Mouse (Mus musculus) limb, embryonic 14.5 days (tissue): ENCODE results near the gene Caly. TPM values are rescaled to one million over a fixed set of nuclear protein-coding genes. Genes with fewer than 3 reads are reported as not detected.

Source experiments
- ATAC-seq: fragments of 200-750 bp; cut with Nextera tagmentation; 2 replicates; pipeline ENCODE4 v1.8.0; 2017; ENCODE audit warnings: low read depth, moderate number of reproducible peaks, moderate TSS enrichment; ENCODE audit not compliant: low FRiP score
- DNase-seq: peaks from one replicate; pipeline ENCODE4 v3.0.0-alpha.2; 2015; ENCODE audit warnings: low spot score
- H3K27ac ChIP-seq: fragments of 300-500 bp; sonication (generic); replicated peaks from 2 replicates; pipeline ENCODE4 v1.5.1; 2014; ENCODE audit warnings: low read depth, mild to moderate bottlenecking, low read length, moderate library complexity, mixed read lengths
- H3K27me3 ChIP-seq: fragments of 300-500 bp; sonication (generic); 2 replicates; pipeline ENCODE4 v1.6.1; 2014; ENCODE audit warnings: low read length, mixed read lengths; ENCODE audit not compliant: control insufficient read depth, insufficient read depth
- H3K36me3 ChIP-seq: fragments of 300-500 bp; sonication (generic); 2 replicates; pipeline ENCODE4 v1.6.1; 2014; ENCODE audit warnings: mild to moderate bottlenecking, low read length, moderate library complexity, mixed read lengths; ENCODE audit not compliant: control insufficient read depth, insufficient read depth
- H3K4me1 ChIP-seq: fragments of 300-500 bp; sonication (generic); 2 replicates; pipeline ENCODE4 v1.6.1; 2014; ENCODE audit warnings: antibody characterized with exemption, low read length, mixed read lengths; ENCODE audit not compliant: control insufficient read depth, insufficient read depth
- H3K4me2 ChIP-seq: fragments of 300-500 bp; sonication (generic); replicated peaks from 2 replicates; pipeline ENCODE4 v1.6.1; 2014; ENCODE audit warnings: low read depth, mild to moderate bottlenecking, low read length, moderate library complexity; ENCODE audit not compliant: severe bottlenecking
- H3K4me3 ChIP-seq: fragments of 300-500 bp; sonication (generic); replicated peaks from 2 replicates; pipeline ENCODE4 v1.5.1; 2014; ENCODE audit warnings: low read length
- H3K9ac ChIP-seq: fragments of 300-500 bp; sonication (generic); 2 replicates; pipeline ENCODE4 v1.6.1; 2014; ENCODE audit warnings: mild to moderate bottlenecking, low read depth, low read length, moderate library complexity; ENCODE audit not compliant: severe bottlenecking
- H3K9me3 ChIP-seq: fragments of 300-500 bp; sonication (generic); 2 replicates; pipeline ENCODE4 v1.6.1; 2016; ENCODE audit warnings: low read length; ENCODE audit not compliant: control insufficient read depth
- POLR2A ChIP-seq: fragments of 200-500 bp; IDR thresholded peaks from 2 replicates; pipeline ENCODE4 v1.8.0; 2012; ENCODE audit warnings: inconsistent platforms, mild to moderate bottlenecking, moderate library complexity, borderline replicate concordance; ENCODE audit not compliant: insufficient read depth, insufficient read length; ENCODE audit errors: extremely low read depth
- WGBS: fragments of 180-500 bp; shearing (Covaris S2); extraction: QIAGEN DNeasy Blood & Tissue Kit; methylation state at CpG from one replicate; pipeline ENCODE4 v1.1.7; 2014; 5-methylcytosine and 5-hydroxymethylcytosine counted together
- polyA plus RNA-seq, 2 experiments: library from polyadenylated mRNA; depleted of rRNA in 1 of 2; stranded (reverse) in 1 of 2; unstranded in 1 of 2; fragments of >200 nt; fragmentation: Nextera tagmentation in 1 of 2; extraction: Ambion mirVana in 1 of 2; gene quantifications; 2 replicates each; pipeline versions ENCODE4 v1.2.1 to v1.2.3; 2012 to 2014

Gene Caly
- polyA plus RNA-seq, 2 experiments = 0.65 to 0.77 TPM

DNA sequence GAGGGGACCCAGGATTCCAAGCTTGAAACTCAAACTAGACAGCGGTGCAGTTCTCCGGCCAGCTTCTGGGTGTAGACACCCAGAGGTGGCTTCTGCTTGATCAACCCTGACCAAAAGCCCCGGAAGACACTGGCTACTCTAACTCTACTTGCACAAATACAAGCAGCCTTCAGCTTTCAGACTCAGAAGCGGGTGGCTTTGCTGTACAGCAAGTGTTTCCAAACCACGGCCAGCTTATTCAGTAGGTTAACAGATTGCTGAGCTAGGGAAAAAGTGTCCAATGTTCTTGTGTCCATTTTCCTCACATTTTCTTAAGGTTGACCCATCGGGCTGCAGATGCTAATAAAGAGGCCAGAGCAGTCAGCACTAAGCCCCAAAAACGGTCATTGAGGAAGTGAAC lies 23.8 kb downstream of the Caly start:
- TF ChIP-seq POLR2A = no peak

GRCm38 (mm10) chr7:140057413-140058407 lies 24.6 kb downstream of the Caly start:
- Histone ChIP-seq H3K4me2 (peak overlapping the region; percentile 86), H3K27ac (no peak overlapping the region), H3K4me1 (0 out of 2 replicates have a peak, but pooled peaks cover 14% of the 10 kb centered on the region), H3K9me3 (no peaks in the 10 kb centered on the region), H3K4me3 (peak overlapping the region; percentile 48), H3K9ac (peak overlapping the region; percentile 61), H3K27me3 (peaks cover 67% of the 10 kb centered on the region), H3K36me3 (no peaks in the 10 kb centered on the region)
- ATAC-seq (peak; percentile 49), DNase-seq (no peak)
- no peak for TF ChIP-seq POLR2A
- WGBS = 4% methylated on average over 52 of the region's 53 CpGs

More for the DNA sequence above, 23.8 kb downstream of the Caly start:
- H3K27ac ChIP-seq = no peak overlapping the region
- DNase-seq (no peak), ATAC-seq (no peak)
- peaks cover 71% of the 10 kb centered on the region for H3K27me3 ChIP-seq
- no peaks in the 10 kb centered on the region for H3K9me3 ChIP-seq
- H3K4me3 ChIP-seq = peak overlapping the region; percentile 48
- H3K36me3 ChIP-seq = no peaks in the 10 kb centered on the region
- H3K4me1 ChIP-seq = 0 out of 2 replicates have a peak, but pooled peaks cover 14% of the 10 kb centered on the region
- peak overlapping the region; percentile 86 for H3K4me2 ChIP-seq
- 22% methylated on average over 7 of the region's 7 CpGs for WGBS
- peak overlapping the region; percentile 61 for H3K9ac ChIP-seq

GRCm38 (mm10) chr7:140054124-140054523 lies 28.2 kb downstream of the Caly start:
- no peak for TF ChIP-seq POLR2A
- Histone ChIP-seq H3K4me3 (no peak overlapping the region), H3K9ac (no peak overlapping the region), H3K27ac (no peak overlapping the region), H3K36me3 (no peaks in the 10 kb centered on the region), H3K4me2 (no peak overlapping the region), H3K9me3 (no peaks in the 10 kb centered on the region), H3K4me1 (peaks cover 18% of the 10 kb centered on the region), H3K27me3 (peaks cover 67% of the 10 kb centered on the region)
- 77% methylated on average over 4 of the region's 4 CpGs for WGBS
- ATAC-seq (no peak), DNase-seq (no peak)

DNA sequence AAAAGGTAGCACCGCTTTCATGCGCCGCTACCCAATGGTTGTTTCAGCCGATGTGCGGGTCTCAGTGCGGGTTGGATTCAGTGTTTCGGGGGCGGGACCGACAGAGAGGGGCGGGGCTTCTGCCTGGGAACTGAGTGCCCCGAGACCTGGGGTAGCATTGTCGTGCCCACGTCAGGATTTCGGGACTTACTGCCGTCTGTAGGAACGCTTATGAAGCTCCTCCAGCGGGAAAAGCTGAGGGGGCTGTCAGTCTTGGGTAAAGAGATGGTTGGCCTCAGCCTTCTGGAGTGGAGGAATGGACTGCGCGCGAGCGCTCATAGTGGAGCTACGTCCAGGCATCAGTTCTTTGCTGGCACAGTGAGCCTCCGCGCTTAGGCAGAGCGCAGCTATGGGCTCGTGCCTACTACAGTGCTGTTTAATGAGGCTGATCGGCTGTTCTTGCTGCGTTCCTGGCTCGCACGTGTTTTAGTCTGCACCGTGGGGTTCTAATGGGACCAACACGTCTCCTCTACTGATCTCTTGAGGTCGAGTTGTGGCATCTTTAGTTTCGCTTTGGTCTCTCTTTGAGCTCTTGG lies 33.1 kb downstream of the Caly start:
- no peak overlapping the region for H3K9ac ChIP-seq

GRCm38 (mm10) chr7:140048361-140049114 lies 33.8 kb downstream of the Caly start, which contains the start of gene Msx3:
Msx3 (minus strand) TSS chr7:140049089.
- peak within 1 kb of the TSS; percentile 61 for H3K4me2 ChIP-seq
- H3K4me3 ChIP-seq = peak within 1 kb of the TSS; percentile 41
- peaks cover 72% of the 10 kb centered on the region for H3K27me3 ChIP-seq
- H3K27ac ChIP-seq = no peak within 1 kb of the TSS
- H3K9me3 ChIP-seq = no peaks in the 10 kb centered on the region
- DNase-seq = no peak
- no peak for TF ChIP-seq POLR2A
- ATAC-seq = peak; percentile 28
- peaks cover 18% of the 10 kb centered on the region for H3K4me1 ChIP-seq
- no peak within 1 kb of the TSS for H3K9ac ChIP-seq
- no peaks in the 10 kb centered on the region for H3K36me3 ChIP-seq
- WGBS = under 1% methylated on average over 55 of the region's 56 CpGs

More for the DNA sequence above, 33.1 kb downstream of the Caly start:
- Histone ChIP-seq H3K36me3 (no peaks in the 10 kb centered on the region), H3K4me3 (peak overlapping the region; percentile 41), H3K27me3 (peaks cover 72% of the 10 kb centered on the region), H3K4me1 (peaks cover 18% of the 10 kb centered on the region), H3K4me2 (peak overlapping the region; percentile 61), H3K9me3 (no peaks in the 10 kb centered on the region), H3K27ac (no peak overlapping the region)
- 1% methylated on average over 33 of the region's 34 CpGs for WGBS
- DNase-seq (peak; percentile 50), ATAC-seq (peak; percentile 59; the same call in 1 of the 2 replicates)
- TF ChIP-seq POLR2A = no peak
